Mouse (Mus musculus): ENCODE results near the gene Pank3. TPM values are rescaled to one million over a fixed set of nuclear protein-coding genes. Genes with fewer than 3 reads are reported as not detected.

Gene Pank3
- polyA plus RNA-seq, 1 experiment from 2014 or later: 26.4 TPM

DNA sequence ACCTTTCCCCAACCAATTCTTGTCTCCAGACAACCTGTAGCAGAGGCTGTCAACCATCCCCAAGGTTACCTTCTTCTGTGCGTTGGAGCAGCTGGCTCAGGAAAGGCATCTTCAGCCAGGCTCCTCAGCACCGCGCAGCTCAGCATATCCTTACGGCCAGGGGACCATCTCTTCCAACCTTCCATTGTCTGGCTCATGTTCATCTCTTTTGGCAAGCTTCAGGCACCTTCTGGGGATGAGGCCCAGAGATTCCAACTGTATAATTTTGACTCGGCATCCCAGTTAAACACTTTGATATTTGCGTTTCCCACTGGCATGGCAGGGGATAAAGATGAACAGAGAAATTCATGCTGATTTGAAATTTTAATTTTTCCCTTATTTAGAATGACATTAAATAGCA lies 25.7 kb upstream of the Pank3 start:
- DNase-seq (ENCODE audit: low spot score): no peak
- H3K4me2 ChIP-seq (ENCODE audit: low read length): no peak overlapping the region
- WGBS: 93% methylated on average over 6 of the region's 6 CpGs
- H3K4me1 ChIP-seq (replicated peaks; ENCODE audit: control insufficient read depth, insufficient read depth, low read length): no peaks in the 10 kb centered on the region
- H3K9me3 ChIP-seq (ENCODE audit: control insufficient read depth, low read length): no peaks in the 10 kb centered on the region
- no peak overlapping the region for H3K27ac ChIP-seq (ENCODE audit: low read depth)
- H3K4me3 ChIP-seq (ENCODE audit: low read depth, low read length): no peak overlapping the region
- no peaks in the 10 kb centered on the region for H3K27me3 ChIP-seq (replicated peaks; ENCODE audit: control insufficient read depth, insufficient read depth, low read length)
- no peak for ATAC-seq (replicated peaks; ENCODE audit: low FRiP score, low TSS enrichment, low read depth)
- H3K36me3 ChIP-seq (ENCODE audit: control insufficient read depth, insufficient read depth, low read length): no peaks in the 10 kb centered on the region
- H3K9ac ChIP-seq (ENCODE audit: low read length): no peak overlapping the region

DNA sequence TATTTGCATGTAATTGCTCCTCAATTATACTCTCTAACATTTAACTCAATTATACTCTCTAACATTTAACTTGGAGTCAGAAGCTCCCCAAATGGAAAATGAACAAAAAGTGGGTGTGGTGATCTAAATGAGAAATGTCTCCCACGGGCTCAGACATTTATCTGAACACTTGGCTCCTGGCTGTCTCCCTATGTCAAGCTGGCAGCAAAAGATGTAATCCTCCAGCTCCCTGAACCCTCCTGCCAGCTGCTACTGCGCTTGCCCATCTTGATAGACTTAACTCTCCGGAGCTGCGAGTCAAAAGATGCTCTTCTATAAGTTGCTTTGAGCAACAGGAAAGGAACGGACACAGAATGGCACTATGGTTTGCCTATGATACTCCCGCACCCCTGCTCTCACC lies 24.7 kb upstream of the Pank3 start:
- ATAC-seq (replicated peaks; ENCODE audit: low FRiP score, low TSS enrichment, low read depth) (no peak), DNase-seq (ENCODE audit: low spot score) (no peak)
- Histone ChIP-seq H3K27ac (ENCODE audit: low read depth) (no peak overlapping the region), H3K9me3 (ENCODE audit: control insufficient read depth, low read length) (no peaks in the 10 kb centered on the region), H3K9ac (ENCODE audit: low read length) (no peak overlapping the region), H3K4me3 (ENCODE audit: low read depth, low read length) (no peak overlapping the region), H3K4me1 (replicated peaks; ENCODE audit: control insufficient read depth, insufficient read depth, low read length) (no peaks in the 10 kb centered on the region), H3K36me3 (ENCODE audit: control insufficient read depth, insufficient read depth, low read length) (no peaks in the 10 kb centered on the region), H3K4me2 (ENCODE audit: low read length) (no peak overlapping the region), H3K27me3 (replicated peaks; ENCODE audit: control insufficient read depth, insufficient read depth, low read length) (no peaks in the 10 kb centered on the region)
- 89% methylated on average over 6 of the region's 6 CpGs for WGBS

DNA sequence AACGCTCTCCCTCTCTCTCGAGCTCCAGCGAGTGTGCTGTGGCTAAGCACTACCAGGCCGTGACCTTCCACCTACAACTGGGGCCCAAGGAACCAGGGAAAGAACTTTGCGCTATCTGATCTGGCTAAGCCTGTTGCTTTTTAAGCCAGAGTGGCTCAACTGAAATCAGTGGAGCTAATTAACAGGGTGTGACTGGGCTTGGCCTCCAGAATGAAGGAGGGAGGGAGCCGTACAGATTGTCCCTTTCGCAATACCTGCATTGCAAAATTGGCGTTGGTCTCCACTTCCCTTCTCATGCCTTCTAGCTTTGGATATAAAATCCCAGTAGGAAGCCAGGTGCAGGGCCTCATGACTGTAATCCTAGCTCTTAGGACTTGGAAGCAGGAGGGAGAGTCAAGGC lies 18.7 kb upstream of the Pank3 start:
- peak overlapping the region; percentile 36; the same call in 1 of the 2 replicates for H3K27ac ChIP-seq (ENCODE audit: low read depth)
- no peaks in the 10 kb centered on the region for H3K27me3 ChIP-seq (replicated peaks; ENCODE audit: control insufficient read depth, insufficient read depth, low read length)
- no peaks in the 10 kb centered on the region for H3K9me3 ChIP-seq (ENCODE audit: control insufficient read depth, low read length)
- H3K9ac ChIP-seq (ENCODE audit: low read length): no peak overlapping the region
- no peaks in the 10 kb centered on the region for H3K4me1 ChIP-seq (replicated peaks; ENCODE audit: control insufficient read depth, insufficient read depth, low read length)
- WGBS: 57% methylated on average over 8 of the region's 8 CpGs
- H3K36me3 ChIP-seq (ENCODE audit: control insufficient read depth, insufficient read depth, low read length): no peaks in the 10 kb centered on the region
- DNase-seq (ENCODE audit: low spot score) (no peak), ATAC-seq (replicated peaks; ENCODE audit: low FRiP score, low TSS enrichment, low read depth) (peak; percentile 77; the same call in 1 of the 2 replicates)
- H3K4me2 ChIP-seq (ENCODE audit: low read length): no peak overlapping the region
- H3K4me3 ChIP-seq (ENCODE audit: low read depth, low read length): no peak overlapping the region

DNA sequence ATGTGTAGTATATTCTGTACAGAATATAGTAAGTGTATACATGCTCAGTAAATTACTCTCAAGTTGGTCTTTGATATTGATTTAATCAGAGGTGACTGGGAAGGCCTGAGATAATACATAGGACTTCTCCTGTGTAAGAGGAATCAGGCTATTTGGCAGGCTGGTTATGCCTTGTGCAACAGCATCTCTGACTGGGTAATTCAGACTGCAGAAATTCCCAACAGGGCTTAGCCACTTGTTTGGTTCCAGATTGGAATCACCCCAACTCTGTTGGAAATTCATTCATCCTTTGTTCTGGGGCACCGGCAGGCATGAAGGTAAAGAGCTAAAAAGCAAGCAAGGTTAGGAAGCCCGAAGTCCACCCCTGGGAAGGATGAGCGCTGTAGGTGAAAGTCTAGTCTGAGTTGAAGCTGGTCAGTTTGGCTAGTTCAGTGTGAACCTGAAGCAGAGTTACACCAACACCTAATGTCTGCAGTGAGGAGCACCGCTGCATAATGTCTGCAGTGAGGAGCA lies 14.3 kb upstream of the Pank3 start:
- Histone ChIP-seq H3K9me3 (ENCODE audit: control insufficient read depth, low read length) (no peaks in the 10 kb centered on the region), H3K9ac (ENCODE audit: low read length) (no peak overlapping the region), H3K4me1 (replicated peaks; ENCODE audit: control insufficient read depth, insufficient read depth, low read length) (no peaks in the 10 kb centered on the region), H3K27ac (ENCODE audit: low read depth) (no peak overlapping the region), H3K4me3 (ENCODE audit: low read depth, low read length) (no peak overlapping the region), H3K36me3 (ENCODE audit: control insufficient read depth, insufficient read depth, low read length) (no peaks in the 10 kb centered on the region), H3K4me2 (ENCODE audit: low read length) (no peak overlapping the region), H3K27me3 (replicated peaks; ENCODE audit: control insufficient read depth, insufficient read depth, low read length) (no peaks in the 10 kb centered on the region)
- DNase-seq (ENCODE audit: low spot score) (no peak), ATAC-seq (replicated peaks; ENCODE audit: low FRiP score, low TSS enrichment, low read depth) (no peak)
- 90% methylated on average over 4 of the region's 4 CpGs for WGBS

DNA sequence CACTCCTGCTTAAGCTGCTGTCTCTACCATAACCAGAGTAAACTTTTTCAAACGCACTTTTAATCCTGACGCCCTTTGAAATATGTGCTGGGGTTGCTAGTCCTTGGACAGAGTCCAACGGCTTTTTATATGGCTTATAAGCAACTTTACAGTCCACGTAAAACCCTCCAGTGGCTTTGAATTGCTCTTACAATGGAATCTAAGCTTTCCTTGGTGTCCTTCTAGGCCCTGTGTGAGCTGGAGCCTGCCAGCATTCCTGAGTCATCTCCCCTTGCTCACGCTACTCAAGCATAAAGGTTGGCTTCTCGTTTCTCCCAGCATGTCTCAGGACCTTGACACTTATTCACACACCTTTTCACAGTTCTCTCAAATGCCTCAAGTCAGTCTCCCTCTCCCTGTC lies 13.7 kb upstream of the Pank3 start:
- H3K9ac ChIP-seq (ENCODE audit: low read length): no peak overlapping the region
- no peaks in the 10 kb centered on the region for H3K9me3 ChIP-seq (ENCODE audit: control insufficient read depth, low read length)
- H3K4me3 ChIP-seq (ENCODE audit: low read depth, low read length): no peak overlapping the region
- H3K27me3 ChIP-seq (replicated peaks; ENCODE audit: control insufficient read depth, insufficient read depth, low read length): no peaks in the 10 kb centered on the region
- H3K4me2 ChIP-seq (ENCODE audit: low read length): no peak overlapping the region
- no peak overlapping the region for H3K27ac ChIP-seq (ENCODE audit: low read depth)
- ATAC-seq (replicated peaks; ENCODE audit: low FRiP score, low TSS enrichment, low read depth): no peak
- no peaks in the 10 kb centered on the region for H3K4me1 ChIP-seq (replicated peaks; ENCODE audit: control insufficient read depth, insufficient read depth, low read length)
- no peak for DNase-seq (ENCODE audit: low spot score)
- H3K36me3 ChIP-seq (ENCODE audit: control insufficient read depth, insufficient read depth, low read length): no peaks in the 10 kb centered on the region
- WGBS: 39% methylated on average over 6 of the region's 6 CpGs

DNA sequence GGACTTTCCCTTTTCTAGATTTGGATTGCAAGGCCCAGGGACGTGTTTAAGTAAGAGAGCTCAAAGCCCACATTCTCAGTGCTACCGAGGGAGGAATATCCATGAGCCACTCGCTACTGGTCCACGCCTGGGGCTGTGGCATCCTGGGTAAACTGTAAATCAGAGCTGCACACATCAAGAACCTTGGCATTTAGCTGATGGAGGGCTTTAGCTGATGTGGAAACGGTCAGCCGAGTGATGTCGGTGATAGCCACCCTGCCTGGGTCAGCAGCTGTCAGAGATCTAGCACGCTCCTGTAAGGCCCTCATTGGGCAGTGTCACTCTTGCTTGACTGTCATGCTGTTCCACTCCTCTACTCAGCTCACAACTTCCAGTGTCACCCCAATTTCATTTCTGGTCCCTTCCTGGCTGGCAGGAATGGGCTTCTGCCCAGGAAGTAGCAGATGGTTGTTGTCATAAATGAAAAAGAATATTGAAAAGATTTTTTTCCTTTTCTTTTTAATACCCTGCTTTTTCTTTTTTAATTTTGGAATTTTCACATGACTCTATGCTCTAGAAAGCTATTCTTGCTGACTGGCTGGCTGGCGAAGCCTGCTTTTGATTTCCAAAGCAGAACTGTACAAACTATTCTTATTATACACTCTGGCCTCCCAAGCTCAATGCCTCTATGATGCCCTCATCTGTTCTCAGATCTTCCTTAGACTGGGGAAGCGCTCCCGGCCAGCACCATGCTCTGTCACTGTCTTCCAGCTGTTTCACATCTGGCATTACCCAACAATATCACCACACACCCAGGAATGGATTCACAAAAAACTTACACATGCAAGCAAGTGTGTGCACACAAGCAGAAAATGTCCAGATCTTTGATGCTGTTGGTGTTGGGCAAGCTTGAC lies 12.6 kb upstream of the Pank3 start:
- DNase-seq (ENCODE audit: low spot score) (no peak), ATAC-seq (replicated peaks; ENCODE audit: low FRiP score, low TSS enrichment, low read depth) (no peak)
- H3K4me2 ChIP-seq (ENCODE audit: low read length): no peak overlapping the region
- no peak overlapping the region for H3K4me3 ChIP-seq (ENCODE audit: low read depth, low read length)
- WGBS: 84% methylated on average over 11 of the region's 11 CpGs
- H3K9ac ChIP-seq (ENCODE audit: low read length): no peak overlapping the region
- no peaks in the 10 kb centered on the region for H3K36me3 ChIP-seq (ENCODE audit: control insufficient read depth, insufficient read depth, low read length)
- no peak overlapping the region for H3K27ac ChIP-seq (ENCODE audit: low read depth)
- H3K27me3 ChIP-seq (replicated peaks; ENCODE audit: control insufficient read depth, insufficient read depth, low read length): no peaks in the 10 kb centered on the region
- no peaks in the 10 kb centered on the region for H3K4me1 ChIP-seq (replicated peaks; ENCODE audit: control insufficient read depth, insufficient read depth, low read length)
- no peaks in the 10 kb centered on the region for H3K9me3 ChIP-seq (ENCODE audit: control insufficient read depth, low read length)

DNA sequence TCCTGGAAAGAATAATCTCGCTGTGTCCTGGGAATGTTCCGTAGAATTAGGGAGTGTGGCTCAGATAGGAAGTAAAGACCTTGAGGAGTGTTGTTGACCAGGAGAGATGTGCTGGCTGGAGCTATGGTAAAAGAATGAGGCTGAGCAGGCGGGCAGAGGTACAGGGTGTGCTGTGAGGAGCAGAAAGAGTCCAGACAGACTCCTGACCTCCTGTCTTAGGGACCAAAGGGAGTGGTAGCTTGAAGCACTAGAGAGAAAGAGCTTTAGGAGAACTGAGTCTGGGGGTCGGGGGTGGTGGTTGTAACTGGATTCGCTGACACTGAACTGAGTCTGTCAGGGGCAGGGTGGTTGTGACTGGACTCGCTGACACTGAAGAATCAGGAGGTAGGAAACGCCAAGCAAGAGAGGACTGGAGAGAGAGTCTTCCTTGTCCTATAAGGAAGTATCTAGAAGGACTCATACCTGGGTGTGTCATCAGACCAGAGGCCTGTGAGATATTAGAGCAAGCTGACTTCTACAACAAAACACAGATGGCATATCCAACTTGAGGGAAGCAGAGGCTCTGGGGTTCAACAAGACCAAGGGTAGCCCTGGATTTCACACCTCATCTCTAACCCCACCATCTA lies 9.2 kb upstream of the Pank3 start:
- 91% methylated on average over 7 of the region's 7 CpGs for WGBS
- Histone ChIP-seq H3K4me2 (ENCODE audit: low read length) (no peak overlapping the region), H3K27me3 (replicated peaks; ENCODE audit: control insufficient read depth, insufficient read depth, low read length) (no peaks in the 10 kb centered on the region), H3K4me3 (ENCODE audit: low read depth, low read length) (no peak overlapping the region), H3K27ac (ENCODE audit: low read depth) (no peak overlapping the region), H3K4me1 (replicated peaks; ENCODE audit: control insufficient read depth, insufficient read depth, low read length) (no peaks in the 10 kb centered on the region), H3K9ac (ENCODE audit: low read length) (no peak overlapping the region), H3K36me3 (ENCODE audit: control insufficient read depth, insufficient read depth, low read length) (no peaks in the 10 kb centered on the region), H3K9me3 (ENCODE audit: control insufficient read depth, low read length) (no peaks in the 10 kb centered on the region)
- no peak for ATAC-seq (replicated peaks; ENCODE audit: low FRiP score, low TSS enrichment, low read depth)
- no peak for DNase-seq (ENCODE audit: low spot score)

DNA sequence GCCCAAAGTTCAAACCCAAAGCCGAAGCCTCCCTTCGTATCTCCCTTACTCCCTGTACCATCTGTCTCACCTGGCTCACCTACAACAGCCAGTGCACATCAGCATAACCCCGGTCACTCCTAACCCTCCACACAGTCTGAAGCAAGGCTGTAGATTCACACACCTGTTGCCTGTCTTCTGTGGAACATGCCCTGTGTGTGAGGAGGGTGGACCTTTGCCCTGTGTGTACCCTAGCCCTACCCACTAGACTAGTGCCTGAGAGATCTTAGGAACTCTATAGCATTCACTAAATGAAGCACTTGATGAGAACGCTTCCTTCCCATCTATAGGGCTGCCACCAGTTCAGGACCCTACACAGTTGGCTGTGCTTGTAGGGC lies 8.7 kb upstream of the Pank3 start:
- no peaks in the 10 kb centered on the region for H3K9me3 ChIP-seq (ENCODE audit: control insufficient read depth, low read length)
- no peak overlapping the region for H3K4me2 ChIP-seq (ENCODE audit: low read length)
- no peak overlapping the region for H3K9ac ChIP-seq (ENCODE audit: low read length)
- no peaks in the 10 kb centered on the region for H3K4me1 ChIP-seq (replicated peaks; ENCODE audit: control insufficient read depth, insufficient read depth, low read length)
- DNase-seq (ENCODE audit: low spot score): no peak
- no peak for ATAC-seq (replicated peaks; ENCODE audit: low FRiP score, low TSS enrichment, low read depth)
- no peak overlapping the region for H3K4me3 ChIP-seq (ENCODE audit: low read depth, low read length)
- no peaks in the 10 kb centered on the region for H3K27me3 ChIP-seq (replicated peaks; ENCODE audit: control insufficient read depth, insufficient read depth, low read length)
- WGBS: 96% methylated on average over 4 of the region's 4 CpGs
- H3K36me3 ChIP-seq (ENCODE audit: control insufficient read depth, insufficient read depth, low read length): no peaks in the 10 kb centered on the region
- H3K27ac ChIP-seq (ENCODE audit: low read depth): no peak overlapping the region

Data from intestine, embryonic 14.5 days (tissue).